Mouse (Mus musculus) kidney, adult 2 months (tissue): ENCODE measurements around the gene Ctsz.

ENCODE experiments used
- CTCF ChIP-seq: fragments of 200-500 bp; conservative IDR thresholded peaks from 2 replicates; pipeline ENCODE4 v1.5.1; 2011; ENCODE audit warnings: low read depth, mild to moderate bottlenecking, control low read depth, low read length, moderate library complexity, mixed read lengths; ENCODE audit not compliant: insufficient read depth, insufficient read length
- POLR2A ChIP-seq: fragments of 200-500 bp; IDR thresholded peaks from one replicate; pipeline ENCODE4 v1.6.1; 2011; ENCODE audit warnings: low read depth, low read length, control low read depth

DNA sequence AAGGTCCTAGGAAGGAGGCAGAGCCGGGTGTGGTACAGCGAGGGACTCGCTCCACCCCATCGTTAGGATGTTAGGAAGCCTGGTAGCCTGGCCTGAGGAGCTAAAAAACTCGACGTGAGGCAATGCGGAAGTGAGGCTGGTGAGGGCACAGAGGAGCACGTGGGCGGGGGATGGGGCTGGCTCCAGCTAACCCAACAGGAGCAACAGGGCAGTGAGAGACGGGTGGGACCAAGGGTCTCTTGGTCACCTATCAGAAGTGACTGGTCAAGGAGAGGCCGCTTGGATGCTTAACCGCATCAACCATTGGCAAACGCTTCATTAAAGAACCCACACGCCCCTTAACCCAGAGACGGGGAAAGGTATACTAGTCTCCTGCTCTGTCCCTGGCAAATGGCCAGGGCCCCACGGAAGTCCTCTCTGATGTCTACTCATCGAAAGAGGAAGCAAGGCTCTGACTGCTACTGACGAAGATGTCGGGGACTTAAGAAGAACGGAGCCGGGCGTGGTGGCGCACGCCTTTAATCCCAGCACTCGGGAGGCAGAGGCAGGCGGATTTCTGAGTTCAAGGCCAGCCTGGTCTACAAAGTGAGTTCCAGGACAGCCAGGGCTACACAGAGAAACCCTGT, 2.6 kb downstream of the Ctsz start:
- TF ChIP-seq CTCF = no peak
- no peak for TF ChIP-seq POLR2A
